Mouse (Mus musculus) lung, postnatal 10 days (tissue): ENCODE results near the gene Tmpo.
A peak's percentile ranks its signal among the peaks of the same experiment; 100 is the strongest.

Experiments used
- DNase-seq: peaks from one replicate; pipeline ENCODE4 v3.0.0; 2021

The Tmpo gene

DNA sequence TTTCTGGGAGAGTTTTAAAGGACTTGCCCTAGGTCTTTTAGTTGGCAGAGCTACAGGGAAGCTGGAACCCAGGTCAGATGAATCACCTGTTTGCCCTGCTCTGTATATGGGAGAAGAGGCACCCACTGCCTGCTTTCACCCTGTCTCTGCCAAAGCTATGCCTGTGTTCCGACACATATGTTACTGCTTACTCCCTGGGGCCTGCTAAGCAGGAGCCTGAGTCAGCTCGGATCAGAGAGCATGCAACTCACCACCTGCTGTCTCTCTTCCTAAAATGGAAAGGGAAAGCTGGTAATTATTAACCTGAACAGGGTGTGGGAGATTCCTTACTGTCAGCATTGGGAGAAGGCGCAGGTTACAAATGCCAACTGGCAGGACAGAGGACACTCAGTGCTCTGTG lies 2.2 kb upstream of the Tmpo start:
- DNase-seq: no peak

GRCm38 (mm10) chr10:91182291-91182990 lies 1.3 kb upstream of the Tmpo start:
- DNase-seq: peak; percentile 41

- peak; percentile 99 for DNase-seq
Measured at GRCm38 (mm10) chr10:91181461-91182288, 560 bp upstream of the Tmpo start.

DNA sequence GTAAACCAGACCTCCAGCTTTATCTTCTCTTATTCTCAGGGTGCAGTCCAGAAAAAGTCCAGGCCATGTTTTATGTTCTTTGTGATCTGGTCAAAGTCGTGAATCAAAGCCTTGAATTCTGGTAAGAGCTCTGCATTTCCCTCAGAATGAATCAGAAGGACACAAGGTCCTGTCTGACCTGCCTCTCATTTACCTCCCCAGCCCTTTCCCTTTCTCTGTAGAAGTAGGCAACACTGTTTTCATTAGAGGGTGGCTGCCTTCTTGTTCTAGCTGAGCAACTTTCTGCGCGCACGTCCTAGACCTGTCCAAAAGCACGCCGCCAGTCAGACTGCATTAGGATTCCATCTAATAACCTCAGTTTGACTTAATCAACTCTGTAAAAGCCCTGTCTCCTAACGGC lies 814 bp downstream of the Tmpo start:
- DNase-seq: no peak

DNA sequence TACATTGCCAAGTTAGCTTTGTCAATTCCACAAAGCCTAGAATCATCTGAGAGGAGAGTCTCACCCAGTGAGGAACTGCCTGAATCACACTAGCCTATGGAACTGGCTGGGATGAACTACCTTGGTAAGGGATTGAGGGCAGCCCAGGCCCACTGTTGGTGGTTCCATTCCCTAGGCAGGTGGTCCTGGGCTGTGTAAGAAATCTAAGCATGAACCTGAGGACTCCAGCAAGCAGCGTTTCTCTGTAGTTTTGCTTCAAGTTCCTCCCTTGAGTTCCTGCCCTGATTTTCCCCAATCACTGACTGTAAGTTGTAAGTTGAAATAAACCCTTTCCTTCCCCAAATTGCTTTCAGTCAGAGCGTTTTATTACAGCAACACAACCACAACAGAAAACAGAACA lies 1.3 kb downstream of the Tmpo start:
- DNase-seq: no peak

- no peak for DNase-seq
Measured at GRCm38 (mm10) chr10:91177201-91177600, 3.9 kb downstream of the Tmpo start.

DNA sequence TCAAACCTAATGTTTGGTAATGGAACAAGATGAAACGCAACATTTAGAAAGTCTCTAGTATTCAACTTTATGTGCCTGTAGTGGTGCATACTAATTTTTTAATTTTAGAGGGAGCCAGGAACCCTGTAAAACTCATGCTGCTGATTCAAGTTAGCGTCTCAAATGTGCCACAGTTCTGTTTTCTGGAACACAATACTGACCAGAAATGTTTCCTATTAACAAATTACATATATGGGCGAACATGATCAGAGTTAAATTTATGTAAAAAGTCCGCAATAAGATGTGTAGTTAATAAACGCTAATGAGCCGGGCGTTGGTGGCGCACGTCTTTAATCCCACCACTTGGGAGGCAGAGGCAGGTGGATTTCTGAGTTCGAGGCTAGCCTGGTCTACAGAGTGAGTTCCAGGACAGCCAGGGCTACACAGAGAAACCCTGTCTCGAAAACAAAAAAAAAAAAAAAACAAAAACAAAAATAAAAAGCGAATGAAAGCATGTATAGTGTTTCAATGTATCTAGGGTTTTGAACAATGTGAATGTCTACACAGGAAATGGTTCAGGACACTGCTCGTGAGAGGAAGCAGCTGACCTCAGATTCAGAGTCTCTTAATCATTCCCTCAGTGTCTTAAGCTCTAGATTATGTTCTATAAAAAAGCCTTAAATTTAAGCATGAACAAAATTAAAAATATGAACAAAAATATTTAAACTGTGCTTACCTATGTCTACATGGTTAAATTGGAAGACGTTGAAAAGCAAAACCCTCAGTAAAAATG lies 8.6 kb downstream of the Tmpo start:
- no peak for DNase-seq

- peak; percentile 94 for DNase-seq
Measured at GRCm38 (mm10) chr10:91171455-91172328, 9.4 kb downstream of the Tmpo start.

- DNase-seq: no peak
Measured at GRCm38 (mm10) chr10:91171041-91171440, 10.1 kb downstream of the Tmpo start.

GRCm38 (mm10) chr10:91170143-91170941 lies 10.8 kb downstream of the Tmpo start:
- peak; percentile 93 for DNase-seq

DNA sequence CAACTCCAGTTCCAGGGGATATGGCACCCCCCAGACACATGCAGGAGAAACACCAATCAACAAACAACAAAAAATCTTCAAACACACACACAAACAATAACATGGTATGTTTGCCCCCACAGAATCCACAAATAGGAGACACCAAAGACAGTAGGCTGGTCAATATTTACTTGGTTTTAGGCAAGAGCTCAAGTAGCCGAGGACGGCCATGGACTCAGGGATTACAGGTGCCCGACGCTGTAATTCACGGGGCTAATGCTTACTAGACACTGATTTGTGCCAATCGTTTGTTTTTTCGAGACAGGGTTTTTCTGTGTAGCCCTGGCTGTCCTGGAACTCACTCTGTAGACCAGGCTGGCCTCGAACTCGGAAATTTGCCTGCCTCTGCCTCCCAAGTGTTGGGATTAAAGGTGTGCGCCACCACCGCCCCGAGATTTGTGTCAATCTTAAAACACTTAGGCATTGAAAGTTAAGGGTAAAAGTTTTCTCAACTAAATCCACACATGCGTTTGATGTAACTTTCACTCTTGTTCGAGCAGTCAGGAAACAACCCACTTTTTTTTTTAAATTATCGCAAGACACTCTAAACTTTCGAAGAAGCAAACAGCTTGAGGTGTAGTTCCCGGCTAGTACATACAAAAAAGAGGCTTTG lies 11.6 kb downstream of the Tmpo start:
- DNase-seq: no peak

DNA sequence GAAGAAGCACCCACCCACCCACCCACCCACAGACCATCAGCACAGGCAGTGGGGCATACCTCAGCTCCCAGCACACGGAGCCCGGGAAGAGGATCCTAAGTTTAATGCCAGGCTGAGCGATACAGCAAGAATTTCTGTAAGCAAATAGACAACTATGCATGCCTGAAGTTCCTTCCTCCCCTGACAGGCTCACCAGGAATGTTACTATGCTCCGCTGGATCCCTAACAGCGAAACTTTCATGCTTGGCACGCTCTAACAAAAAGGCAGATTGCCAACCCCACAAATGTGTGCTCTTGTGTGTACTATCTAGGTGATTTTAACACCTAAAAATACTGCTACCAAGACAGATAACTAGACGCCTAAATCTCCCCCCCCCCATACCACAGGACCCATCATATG lies 13.8 kb downstream of the Tmpo start:
- DNase-seq: no peak

DNA sequence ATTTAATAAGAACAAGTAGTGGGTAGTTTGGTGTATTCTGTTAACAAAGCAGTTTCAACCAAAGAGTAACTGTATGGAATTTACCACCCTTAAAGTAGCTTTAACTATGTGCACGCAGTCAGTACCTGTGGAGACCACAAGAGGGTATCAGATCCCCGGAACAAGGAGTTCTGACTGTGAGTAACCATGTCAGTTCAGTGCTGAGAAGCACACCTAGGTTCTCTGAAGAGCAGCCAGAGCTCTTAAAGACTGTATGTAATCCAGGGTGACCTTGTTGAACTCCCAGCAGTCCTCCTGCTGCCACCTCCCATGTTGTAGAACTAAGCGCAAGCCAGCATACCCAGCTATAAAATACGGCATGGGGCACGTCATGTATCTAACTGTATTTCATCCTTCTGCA lies 14.2 kb downstream of the Tmpo start:
- DNase-seq: peak; percentile 81

DNA sequence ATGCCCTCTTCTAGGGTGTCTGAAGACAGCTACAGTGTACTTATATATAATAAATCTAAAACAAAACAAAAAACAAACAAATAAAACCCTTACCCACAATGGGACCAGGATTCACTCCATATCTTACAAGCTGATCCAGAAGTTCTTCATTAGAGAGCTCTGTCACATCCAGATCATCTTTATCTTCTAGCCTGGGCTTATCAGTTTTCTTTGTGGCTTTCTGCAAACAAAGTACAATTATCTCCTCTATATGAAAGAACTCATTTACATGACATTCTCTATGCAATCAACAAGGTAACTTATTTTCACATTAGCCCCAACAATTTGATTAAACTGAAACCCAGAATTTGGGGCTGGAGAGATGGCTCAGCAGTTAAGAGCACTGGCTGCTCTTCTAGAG lies 15.3 kb downstream of the Tmpo start:
- no peak for DNase-seq

DNA sequence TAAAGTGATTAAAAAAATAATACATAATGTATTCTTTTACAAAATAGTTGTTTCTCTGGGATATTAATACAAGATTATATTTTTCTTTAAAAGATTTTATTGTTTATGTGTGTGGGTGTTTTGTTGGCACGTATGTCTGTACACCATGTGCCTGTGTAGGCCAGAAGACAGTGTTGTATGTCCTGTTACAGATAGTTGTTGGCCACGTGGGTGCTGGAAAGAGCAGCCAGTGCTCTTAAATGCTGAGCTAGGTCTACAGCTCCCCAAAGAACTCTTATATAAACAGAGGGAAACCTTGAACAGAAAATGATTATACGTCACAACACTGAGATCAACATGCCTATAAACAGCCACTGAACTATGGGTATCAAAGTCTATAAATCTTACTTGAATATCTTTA lies 16.6 kb downstream of the Tmpo start:
- DNase-seq: no peak

DNA sequence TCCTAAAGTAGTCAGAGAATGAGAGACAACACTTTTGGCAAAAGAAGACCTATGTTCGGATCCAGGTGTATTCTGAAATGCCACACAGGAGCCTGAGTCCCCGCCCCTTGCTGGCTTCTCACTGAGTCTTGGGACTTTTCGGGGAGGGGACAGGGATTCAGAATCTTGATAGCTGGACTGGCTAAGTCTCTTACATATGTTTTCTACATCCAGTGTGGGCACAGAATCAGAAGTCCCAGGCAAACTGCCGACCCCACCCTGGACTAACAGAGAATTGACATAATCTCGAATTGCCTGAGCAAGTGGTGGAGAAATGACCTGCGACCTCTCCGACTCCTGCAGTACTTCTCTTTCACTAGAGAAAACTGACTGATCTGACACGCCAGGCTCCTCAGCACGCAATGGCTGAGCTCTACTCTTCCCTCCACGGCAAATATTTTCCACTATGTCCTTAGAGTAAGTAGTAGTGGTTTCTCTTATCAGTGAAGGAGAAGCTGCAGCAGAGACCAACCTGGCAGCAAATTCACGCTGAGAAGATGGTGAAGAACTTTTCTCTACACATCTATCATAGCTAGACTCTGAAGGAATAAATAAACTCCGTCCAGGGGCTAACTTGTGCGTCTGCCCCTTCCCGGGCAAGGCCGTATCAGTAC lies 18.5 kb downstream of the Tmpo start:
- DNase-seq: no peak

GRCm38 (mm10) chr10:91162077-91162476 lies 19.0 kb downstream of the Tmpo start:
- DNase-seq: no peak

GRCm38 (mm10) chr10:91161006-91161405 lies 20.1 kb downstream of the Tmpo start:
- no peak for DNase-seq

- DNase-seq: no peak
Measured at GRCm38 (mm10) chr10:91158442-91158841, 22.7 kb downstream of the Tmpo start.

DNA sequence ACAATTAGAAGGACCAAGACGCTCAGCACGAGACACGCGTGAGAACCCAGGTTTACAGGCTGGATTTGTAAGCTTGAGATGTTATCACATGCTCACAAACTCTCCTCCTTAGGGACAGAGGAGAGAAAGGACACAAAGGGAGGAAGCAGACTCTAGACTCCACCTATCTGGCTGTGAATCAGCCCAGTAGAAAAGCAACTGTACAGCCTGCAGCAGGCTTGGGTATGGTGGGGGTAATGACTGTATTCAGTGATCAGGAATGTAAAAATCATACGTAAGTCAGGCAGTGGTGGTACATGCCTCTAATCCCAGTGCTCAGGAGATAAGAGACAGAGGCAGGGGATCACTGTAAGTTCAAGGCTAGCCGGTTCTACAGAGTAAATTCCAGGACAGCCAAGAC lies 24.8 kb downstream of the Tmpo start:
- DNase-seq: peak; percentile 51
